Mouse (Mus musculus): ENCODE measurements around the gene Micu1.

GRCm38 (mm10) chr10:59821334-59822066 lies 119.2 kb downstream of the Micu1 start:
- TF ChIP-seq CTCF (IDR thresholded peaks at IDR 0.05; ENCODE audit: low read depth): no peak
- no peak for TF ChIP-seq EP300 (IDR thresholded peaks at IDR 0.05; ENCODE audit: low read depth)
